Mouse (Mus musculus) brain, adult 2 months (tissue): ENCODE results near the gene Synj1.

Source experiments
- DNase-seq: peaks from one replicate; pipeline ENCODE4 v3.0.0; 2011; ENCODE audit warnings: low read depth, low spot score

The Synj1 gene

DNA sequence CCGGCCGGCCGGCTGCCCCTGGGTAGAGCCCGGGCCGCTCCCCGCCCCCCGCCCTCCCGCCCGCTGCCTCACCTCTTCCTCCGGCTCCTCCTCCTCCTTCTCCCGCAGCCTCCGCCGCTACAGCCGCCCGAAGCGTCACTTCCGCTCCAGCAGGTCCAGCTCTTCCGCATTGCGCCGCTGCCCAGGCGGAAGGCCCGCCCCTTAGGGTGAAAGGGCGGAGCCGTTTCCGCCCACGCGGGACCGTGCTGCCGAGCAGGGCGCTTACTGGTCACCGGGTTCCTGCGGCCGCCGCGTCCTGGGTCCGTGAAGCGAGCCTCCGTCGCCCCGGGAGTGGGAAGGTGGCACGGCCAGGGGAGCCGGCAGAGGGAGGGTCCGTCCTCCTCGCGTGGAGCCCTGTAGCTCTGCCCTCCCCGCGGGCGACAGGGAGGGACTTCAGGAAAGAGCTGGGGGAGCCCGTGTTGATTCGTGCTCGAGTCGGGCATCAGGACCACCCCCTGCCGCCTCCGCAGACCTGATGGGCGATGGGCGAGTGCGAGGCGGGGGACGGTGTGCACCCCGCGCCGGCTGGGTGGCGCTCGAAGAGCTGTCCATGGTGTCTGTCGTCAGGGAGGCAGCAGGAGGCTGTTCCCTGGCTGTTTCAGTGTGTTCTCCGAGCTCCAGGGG is at the start of gene Synj1:
TSS of gene Synj1 (minus strand) at position 288 of the 663 bp plus-strand sequence.
- peak; percentile 99 for DNase-seq

DNA sequence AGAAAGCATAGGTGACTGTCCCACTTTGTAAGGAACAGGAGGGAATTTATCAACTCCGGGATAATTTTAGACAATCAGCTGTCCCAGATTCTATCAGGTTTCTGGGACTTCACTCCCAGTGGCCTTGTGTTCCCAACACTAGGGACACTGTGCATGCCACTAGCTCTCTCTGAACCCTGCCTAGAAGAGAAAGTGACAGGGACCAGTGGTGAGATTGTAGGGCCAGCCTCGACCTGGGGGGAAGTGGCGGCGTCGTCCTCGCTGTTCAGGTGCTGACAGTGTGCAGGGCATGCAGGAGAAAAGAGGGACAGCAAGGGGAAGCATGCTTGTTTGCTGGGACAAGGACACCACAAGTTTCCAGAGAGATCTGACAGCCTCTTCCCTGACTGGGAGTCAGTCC is 46.6 kb upstream of the Synj1 start:
- peak; percentile 35 for DNase-seq

DNA sequence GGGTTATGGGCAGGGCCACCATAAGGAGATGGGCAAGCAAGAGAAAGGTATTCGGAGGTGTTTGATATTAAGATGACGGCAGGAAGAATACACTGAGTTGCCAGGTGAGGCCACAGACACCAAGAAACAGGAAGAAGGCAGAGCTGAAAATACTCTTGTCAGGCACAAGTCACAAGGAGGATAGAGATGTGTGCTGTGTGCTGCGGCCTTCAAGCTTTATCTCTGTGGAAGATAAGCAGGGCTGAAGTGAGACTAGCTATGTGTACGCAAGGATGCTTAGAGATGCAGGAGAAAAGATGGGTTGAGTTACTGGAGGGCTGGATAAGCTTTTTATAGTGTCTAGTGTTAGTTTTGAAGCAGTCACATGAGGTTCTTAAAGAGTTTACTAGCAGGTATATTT is 46.2 kb upstream of the Synj1 start:
- DNase-seq, result no peak

DNA sequence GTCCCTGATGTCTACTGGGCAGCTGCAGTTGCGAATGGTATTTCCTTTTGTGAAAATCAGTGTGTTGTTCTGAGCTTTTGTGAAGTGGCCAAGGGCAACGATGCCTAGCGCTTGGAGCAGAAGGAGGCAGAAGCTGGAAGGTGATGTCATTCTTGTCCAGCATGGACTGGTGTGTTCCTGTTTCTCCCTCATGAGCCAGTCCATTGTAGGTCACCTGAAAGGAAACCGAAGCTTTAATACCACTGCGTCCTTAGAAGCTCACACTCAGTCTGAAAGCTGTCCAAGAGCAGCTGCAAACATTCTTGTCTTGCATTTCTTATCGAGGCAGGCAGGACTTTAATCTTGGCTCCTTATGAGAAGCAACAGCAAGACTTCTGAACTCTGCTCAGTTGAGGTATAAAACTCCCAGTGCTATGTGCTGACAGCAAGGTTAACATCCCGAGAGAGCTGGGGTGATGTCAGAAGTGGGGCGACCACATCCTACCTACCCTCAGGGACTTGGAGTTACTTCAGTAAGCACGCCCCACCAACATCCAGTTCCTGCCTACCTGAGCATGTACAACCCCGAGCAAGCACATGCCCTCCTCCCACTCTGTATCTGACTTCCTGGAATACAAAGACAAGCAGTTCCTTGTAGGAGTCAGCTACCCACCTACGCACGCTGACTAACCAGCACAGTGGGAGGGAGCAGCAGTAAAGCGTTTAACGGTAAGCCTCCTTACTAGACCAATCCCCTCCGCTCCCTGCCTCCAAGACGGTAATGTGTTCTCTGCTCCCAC is 45.1 kb upstream of the Synj1 start:
- peak; percentile 93 for DNase-seq

DNA sequence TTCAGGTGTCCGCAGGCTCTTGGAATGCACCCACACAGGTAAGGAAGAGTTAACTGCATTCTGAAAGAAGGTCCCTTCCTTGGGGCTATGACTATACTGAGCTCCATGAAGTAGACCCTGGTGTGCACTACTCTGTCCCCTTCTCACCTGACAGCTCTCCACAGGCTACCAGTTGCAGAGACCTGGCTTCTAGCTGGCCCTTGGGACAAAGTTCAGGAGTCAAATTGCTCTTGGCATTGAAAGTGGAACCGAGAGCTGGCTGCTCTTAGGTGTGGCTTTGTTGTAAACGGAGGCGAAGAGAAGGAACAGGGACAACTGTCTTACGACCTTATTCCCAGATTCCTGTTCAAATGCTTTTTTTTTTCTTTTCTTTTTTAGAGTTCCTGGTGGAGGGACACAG is 44.0 kb upstream of the Synj1 start:
- no peak for DNase-seq

DNA sequence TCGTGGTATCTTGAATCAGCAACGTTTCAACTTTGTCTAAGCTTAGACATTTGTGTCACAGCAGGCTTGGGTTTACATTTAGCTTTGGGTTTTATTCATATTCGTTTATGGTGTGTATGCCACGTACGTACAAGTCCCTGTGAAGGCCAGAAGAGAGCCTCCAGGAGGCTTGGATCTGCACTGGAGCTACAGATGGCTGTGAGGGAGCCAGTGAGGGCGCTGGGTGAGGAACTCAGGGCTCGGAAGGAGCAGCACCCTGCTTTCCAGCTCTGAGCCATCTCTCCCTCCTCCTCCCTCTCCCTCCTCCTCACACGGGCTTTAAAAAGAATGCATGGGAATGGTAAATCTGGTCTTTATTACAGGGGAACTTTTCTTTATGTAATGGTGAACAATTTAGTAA is 42.5 kb upstream of the Synj1 start:
- peak; percentile 64 for DNase-seq

DNA sequence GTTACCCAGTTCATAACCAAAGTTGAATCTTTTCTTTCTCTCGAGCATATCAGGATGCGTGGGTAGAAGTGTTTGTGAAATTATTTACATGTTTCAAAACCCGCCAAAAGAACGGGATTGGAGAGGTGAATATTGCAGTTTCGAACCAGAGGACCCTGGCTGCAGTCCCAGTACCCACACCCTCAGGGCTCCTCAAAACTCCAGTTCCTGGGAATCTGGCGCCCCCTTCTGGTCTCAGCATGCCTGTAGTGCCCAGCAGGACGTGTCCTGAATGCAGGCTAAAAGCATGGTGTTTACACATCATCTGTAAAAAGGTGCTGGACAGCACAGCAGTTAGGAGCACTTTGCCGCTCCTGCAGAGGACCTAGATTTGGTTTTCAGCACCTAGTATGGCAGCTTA is 34.4 kb upstream of the Synj1 start:
- DNase-seq, result peak; percentile 50

DNA sequence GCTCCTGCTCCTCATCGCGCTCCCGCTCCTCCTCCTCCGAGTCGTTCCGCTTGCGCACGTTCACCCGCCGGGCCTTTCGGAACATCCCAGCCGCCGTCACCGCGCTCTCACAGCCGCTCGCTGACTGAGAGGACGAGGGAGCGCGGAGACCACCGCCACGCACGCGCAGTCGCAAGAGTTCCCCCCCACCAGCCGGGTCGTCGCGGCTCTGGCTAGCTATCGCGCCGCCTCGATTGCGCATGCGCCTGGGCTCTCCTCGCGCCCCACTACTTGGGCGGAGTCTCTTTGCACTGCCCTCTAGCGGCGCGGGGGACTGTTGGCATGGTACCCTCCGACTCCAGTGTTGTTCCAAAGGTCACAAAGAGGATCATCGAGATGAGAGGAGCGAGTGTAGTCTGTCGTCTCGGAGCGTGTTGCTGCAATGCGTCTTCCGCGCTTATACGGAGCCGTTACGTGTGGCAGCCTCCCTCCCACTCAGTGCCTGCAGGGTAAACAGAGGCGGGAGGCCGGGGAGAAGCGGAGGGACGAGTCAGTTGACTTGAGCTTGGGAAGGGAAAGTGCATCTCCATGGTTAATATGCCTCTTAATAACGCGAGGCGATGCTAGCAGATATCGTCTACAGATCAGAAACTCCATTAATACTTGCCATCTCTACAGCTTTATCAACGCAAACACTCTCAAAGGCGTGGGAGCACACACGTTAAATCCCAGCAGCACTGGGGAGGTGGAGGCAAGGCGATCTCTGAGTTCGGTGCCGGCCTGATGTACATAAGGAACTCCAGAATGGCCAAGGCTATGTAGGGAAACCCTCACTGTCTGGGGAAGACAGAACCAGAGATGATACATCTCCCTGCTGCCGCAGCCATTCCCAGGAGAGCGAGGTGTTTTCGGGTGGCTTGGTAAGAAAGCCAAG is 33.4 kb upstream of the Synj1 start, which contains the start of gene Paxbp1:
TSS of gene Paxbp1 (minus strand) at position 274 of the 913 bp plus-strand sequence.
- DNase-seq, result peak; percentile 100

DNA sequence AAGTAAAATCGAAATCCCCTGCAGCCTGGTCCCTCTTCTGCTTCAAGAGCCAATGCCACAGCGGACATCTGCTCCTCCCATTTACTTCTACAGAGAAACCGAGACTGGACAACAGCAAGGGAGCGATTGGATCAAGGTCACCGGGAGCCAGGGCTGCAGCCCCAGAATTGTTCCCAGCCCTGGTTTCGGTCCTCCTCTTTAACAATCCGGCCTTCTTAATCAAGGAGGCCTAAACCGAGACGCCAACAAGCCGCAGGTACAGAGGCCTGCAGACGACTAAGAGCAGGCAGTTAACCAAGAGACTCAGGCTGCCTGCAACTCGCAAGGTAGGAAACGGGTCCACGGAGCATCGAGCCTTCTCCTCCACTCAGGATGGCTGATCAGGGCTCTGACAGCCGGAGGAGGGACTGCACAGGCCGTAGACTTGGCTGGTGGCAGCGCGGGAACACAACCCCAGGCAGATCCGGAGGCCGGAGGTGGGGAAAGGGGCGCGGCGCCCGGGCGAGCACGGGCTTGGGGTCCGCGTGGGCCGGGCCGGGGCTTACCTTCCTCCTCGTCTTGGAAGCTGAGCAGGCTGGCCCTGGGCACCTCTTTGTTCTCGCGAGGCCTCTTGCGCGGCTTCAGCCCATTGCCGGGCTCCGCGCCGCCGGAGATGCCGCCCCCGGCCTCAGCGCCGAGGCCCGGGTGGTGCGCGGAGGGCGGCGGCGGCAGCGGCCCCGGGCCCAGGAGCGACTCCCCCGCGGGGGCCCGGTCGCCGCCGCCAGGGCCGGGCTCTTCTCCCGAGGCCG is 32.5 kb upstream of the Synj1 start:
- DNase-seq, result peak; percentile 75

DNA sequence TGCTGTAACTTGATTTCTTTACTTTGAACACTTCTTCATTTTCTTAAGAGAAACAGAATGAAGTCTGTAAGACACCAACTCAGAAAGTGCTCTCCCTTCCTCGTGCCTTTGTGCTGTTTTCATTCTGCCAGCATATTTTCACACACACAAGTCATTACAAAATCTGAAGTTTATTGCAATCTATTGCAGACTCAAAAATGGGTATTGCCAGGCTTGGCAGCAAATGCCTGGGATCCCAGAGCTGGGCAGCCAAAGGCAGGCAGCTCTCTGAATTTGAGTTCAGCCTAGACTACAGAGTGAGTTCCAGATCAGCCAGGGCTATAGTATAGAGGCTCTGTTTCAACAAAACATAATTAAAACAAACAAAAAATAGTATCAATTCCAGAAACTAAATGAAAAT is 31.5 kb upstream of the Synj1 start:
- DNase-seq, result no peak

DNA sequence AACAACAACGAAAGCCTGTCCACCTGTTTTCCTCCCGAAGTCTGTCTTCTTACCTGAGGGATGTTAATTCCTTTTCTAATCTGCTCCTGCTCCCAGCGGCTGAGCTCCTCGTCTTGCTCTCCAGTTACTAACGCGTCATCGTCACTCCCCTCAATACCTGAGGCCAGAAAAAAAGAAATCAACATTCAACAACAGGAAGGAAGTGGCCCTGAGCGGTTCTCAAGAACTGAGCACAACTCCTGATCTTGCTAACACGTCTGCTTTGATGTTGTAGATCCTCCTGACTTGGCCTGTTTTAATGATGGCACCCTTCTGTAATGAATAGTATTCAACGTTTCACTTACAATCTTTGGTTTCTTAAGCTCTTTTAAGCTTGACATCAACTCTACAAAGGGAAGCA is 24.8 kb upstream of the Synj1 start:
- no peak for DNase-seq

DNA sequence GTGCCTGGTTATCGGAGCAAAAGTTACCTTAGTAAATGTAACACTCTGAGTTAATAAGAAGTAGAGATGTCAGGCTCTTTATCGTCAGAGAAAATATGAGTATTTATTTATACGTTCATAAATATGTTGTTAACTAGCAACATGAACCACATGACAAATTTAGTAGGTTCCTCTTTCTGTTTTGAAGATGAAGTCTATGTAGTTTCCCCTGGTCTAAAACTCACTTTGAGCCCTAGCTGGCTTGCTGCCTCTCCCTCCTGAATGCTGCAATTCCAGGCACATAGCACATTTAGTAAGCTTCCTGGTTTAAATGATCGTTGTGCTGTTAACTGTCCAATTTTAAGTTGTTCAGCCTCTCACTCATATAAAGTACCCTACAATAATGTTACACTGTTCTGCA is 19.6 kb upstream of the Synj1 start:
- DNase-seq, result no peak

DNA sequence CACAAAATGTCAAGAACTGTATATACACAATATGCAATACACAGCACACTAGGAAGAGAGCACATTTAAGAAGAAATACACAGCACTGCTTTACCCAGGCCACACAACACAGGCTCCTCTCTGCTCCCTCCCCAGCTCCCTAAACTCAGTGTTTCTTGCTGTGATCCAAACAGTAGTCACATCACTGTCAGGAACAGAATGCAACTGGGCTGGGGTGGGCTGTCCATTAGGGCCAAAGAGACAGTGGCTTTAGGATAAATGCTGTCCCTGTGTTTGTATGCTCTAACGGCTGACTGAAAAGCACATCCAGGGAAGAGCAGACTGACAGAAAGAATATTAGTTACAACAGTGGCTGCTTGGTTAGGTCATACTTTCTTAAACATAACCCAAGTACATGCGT is 18.8 kb upstream of the Synj1 start:
- DNase-seq, result no peak

DNA sequence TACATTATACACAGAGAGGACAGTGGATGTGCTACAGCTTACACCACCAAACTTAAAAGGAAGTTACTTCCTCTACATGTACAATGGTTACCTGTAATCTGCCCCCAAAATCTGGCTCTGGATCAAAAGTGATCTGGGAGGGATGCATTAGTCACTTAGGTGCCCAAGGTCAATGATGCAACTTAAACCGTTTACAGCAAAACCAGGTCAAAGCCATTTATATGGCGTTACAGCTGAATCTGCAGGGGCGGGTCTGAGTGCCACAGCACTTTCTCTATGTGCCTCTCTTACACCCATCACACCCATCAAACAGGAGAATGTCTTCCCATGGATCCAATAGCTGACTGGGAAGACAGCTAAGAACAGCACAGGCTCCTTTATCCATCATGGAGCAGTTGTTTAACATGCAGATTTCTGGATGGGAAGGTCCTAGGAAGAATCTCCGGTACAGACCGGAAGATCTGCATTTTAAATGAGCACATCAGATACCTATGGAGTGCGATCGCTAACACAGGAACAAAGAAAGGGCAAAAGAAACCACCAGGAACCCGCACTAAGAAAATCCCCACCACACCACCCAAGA is 18.1 kb upstream of the Synj1 start:
- DNase-seq, result no peak

DNA sequence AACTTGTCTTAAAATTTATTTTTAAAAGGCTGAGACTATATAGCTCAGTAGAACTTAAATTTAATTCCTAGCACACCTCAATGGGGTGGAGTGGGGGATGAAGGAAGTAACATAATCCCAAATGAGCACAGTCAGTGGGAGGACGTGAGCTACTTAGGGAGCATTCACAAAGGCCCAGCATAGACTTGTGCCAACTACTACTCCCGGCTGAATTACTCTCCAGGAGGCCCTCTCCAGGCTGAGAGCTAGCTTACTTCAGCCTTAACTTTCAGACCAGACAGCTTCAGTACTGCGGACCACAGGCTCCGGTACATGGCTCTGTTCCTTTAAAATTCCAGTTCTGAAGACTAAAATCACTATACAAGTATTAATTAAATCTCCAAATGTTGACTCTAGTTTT is 15.2 kb upstream of the Synj1 start:
- no peak for DNase-seq

DNA sequence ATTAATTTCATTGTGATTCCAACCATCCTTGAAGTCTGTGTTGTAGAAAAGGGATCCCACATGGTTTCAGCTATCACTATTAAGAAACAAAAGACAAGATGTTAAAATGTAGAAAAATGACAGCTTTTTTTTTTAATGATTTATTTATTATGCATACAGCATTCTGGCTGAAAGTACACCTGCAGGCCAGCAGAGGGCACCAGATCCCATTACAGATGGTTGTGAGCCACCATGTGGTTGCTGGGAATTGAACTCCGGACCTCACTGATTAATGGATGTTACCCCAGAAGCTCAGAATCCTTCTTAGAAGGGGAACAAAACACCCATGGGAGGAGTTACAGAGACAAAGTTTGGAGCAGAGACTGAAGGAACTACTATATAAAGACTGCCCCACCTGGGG is 12.3 kb upstream of the Synj1 start:
- no peak for DNase-seq

DNA sequence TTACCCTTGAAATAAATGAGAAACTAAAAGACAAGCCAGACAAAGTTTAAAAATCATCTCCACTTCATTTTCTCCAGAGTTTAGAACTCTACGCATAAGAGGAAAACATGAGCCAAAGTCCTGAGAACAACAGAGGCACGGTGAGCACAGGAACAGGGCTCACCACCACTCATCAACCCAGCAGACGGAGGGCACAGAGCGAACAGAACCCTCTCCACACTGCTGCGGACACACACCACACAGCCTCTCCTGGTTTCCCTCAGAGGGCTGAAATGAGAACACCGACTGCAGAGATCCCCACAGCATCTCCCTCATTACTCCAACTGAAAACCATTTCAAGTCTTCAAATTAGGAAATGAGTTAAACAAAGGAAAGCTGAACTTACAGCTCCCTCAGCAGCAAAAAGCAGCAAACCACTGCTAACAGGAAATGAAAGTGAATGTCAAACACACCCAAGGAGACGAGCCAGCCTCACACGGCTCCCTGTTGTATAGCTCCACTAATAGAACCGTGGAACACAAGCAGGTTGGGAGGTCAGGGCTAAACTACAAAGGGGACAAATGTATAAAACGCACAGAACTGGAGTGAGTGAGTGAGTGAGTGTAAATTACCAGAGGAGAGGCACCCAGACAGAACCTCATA is 9.9 kb upstream of the Synj1 start:
- no peak for DNase-seq

DNA sequence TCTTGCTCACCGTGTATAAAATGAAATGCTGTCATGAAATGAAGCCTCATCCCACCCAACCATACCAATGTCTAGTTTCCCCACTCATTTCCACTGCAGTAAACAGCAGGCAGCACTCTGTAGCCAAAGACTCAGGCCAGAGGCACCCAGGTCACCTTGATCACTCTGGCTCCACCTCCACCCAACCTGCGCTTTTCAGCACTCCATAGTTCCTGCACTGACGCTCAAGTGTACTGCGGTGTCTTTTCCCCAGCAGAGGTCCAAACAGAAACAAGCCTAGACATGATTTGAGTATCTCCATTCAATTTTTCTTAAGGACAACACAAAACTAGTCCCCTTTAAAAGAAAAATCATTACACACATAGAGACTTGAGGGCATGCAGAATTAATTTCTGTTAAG is 8.4 kb upstream of the Synj1 start:
- DNase-seq, result no peak

DNA sequence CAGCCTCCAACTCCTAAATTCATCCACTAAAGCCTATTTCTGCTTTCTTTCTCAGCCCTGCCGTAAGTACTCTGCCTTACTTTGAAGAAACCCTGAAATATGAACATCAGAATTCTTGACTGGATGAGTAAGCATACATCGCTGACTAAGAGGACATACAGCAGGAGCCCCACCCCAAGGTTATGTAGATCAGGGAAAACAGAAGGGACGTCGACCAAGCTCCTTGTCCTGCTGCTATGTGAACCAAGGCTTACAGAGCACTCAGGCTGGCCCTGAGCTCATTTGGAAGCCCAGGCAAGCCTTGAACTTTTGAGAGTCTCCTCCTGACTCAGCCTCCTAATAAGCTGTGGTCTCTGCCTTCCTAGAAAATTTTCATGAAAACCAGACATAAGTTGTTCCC is 4.7 kb upstream of the Synj1 start:
- DNase-seq, result no peak

DNA sequence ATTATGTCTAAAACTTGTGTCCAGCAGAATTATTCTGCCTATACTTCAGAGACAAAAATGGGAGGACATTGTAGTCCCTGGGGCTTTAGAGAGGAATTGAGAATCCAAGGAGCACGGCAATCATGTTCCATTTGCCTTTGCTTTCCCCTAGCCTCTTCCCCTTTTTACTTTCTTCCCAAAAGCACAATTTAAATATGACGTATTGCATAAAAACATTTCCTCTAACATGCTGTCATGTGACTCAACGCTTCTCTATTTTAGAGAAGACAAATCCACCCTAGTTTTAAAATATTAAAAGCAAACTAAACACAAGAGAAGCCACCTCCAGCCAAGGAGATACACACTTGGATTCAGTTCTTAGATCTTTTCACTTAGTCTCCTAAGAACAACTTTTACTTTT is 739 bp upstream of the Synj1 start:
- DNase-seq, result no peak

DNA sequence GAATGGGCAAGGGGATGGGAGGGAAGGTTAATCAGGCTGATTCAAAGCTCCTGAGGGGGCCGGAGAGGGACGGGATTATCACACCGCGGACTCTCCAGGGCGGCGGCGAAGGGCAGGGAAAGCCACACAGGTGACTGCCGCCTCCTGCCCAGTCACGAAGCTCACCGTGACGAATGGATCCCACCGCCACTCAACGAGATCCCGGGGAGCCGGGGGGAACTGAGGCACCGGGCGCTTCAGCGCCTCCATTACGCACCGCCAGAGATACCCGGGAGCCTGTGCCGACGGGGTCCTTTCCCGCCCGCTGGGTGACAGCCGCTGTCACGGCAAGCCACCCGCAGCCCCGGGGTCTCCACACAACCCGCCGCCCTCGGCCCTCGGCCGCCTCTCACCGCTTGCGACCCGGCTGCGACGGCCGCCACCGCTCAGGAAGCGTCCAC is 507 bp downstream of the Synj1 start:
- DNase-seq, result peak; percentile 28
